Mouse (Mus musculus): ENCODE results near the gene Rab15.
"Not testable (repeated sequence)": the region's sequence is repeated elsewhere in the genome, so short reads cannot be mapped to it uniquely, and the experiment has no call there.

Gene Rab15

DNA sequence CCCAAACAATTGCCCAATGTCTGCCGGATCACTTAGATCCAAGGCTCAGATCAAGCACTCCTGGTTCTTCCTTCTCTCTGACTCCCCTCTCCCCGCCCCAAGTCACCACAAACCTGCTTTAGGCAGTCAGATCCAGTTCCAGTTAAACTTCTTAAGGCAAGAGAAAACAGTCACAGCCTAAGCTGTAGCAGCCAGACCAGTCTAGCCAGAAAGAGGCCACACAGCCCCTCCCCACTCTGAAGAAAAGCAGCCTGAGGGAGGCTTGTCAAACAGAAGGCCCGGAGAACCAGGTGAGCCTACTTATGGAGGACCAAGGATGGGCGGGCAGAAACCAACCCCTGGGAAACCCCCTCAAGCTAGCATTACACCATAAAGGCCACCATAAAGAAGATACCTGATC is 4.6 kb downstream of the Rab15 start:
- no peak for DNase-seq

DNA sequence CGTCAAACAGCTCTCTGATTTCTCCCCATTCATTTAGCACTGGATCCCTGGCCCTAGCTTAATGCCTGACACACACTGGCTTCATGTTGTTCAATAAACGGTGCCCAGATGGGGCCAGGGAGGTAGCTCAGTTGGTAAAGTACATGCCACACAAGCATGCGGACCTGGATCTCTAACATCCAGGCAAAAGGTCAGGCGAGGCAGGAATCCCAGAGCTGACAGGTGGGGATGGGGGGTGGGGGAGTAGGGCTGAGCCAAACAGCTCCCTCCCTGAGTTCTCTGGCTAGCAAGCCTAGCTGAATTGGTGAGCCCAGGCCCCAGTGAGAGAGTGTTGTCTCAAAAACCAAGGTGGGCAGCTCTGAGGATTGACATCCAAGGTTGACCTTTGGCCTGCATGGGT is 5.5 kb downstream of the Rab15 start:
- no peak for DNase-seq

DNA sequence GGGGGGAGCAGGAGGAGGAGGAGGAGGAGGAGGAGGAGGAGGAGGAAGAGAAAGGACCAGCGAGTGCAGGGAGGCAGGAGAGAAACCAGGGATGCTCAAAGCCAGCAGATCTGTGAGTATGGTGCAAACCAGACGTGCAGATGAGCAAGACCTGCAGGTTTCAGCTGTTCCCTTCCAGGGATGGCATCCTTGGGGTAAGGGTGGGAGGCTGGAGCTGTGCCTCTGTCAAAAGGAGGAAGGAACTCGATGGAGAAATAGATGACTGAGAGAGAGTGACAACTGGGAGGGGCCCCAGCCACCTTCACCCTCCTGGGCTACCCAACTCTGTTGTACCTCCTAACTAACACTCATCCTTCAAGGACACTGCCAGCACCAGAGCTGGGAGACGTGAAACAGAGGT is 6.0 kb downstream of the Rab15 start:
- DNase-seq = no peak

DNA sequence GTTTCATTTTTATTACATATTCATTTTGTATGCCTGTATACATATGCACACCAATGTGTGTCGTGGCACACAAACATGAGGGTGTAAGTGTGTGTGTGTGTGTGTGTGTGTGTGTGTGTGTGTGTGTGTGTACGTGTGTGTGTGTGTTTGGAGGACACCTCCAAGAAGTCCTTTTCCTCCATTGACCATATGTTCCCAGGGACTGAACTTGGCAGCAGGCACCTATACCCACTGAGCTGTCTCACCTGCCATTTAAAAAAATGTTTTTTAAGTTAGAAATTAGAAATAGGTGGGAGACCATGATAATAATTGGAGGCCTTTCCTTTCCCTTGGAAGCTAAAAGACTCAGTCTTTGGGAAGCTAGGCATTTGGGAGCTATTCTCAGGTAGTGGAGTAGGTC is 8.6 kb downstream of the Rab15 start:
- DNase-seq = no peak

DNA sequence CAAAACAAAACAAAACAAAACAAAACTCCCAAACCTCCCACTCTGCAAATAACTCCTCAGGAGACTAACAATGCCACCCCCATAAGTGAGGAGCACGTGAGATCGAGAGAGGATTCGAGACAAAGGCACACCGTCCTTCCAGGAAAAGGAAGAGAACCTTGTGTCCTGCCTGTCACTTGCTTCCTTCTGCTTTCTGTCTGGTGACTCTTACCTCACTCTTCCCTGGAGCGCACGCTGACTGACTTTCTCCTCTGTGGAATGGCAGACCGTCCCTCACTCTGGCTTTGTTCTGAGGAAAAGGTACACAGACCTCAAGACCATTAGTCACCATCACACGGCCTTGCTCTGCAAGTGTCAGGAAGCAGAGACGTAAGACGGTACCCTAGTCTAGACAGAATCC is 9.2 kb downstream of the Rab15 start:
- no peak for DNase-seq

DNA sequence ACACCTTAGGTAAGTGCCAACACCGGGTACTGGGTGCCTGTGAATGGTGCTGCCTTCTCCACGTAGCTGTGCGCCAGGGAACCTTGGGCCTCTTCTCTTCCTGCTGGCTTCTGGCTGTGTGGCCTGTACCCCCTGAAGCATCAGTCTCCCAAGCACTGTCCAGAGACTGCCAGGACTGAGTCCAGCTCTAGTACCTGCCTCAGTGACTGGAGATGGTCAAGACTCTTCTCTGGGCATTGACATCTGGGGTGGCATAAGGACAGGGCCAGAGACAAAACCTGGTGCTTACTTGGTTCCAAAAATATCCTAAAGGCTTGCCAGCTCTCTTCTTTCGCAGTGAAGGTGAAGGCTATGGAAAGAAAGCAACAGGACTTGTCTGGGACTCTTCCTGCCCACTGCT is 11.7 kb downstream of the Rab15 start:
- no peak for DNase-seq

DNA sequence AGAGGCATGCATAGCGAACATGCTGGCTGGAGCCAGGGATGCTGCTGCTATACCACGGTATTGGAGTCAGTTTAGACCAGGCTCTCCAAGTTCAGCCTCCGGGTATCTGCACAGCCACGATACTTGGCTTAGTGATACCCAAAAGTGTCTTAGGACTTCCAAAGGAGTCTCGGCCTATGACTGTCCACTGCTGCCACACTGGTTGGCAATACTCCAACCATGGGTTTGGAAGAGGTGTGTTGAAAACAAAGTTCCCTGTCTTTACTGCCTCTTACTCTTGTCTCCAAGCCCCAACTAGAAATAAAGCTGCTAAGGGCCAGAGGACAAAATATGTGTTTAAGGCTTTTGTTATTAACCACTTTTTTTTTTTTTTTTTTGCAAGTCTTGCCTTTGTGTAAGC is 12.2 kb downstream of the Rab15 start:
- DNase-seq = no peak

DNA sequence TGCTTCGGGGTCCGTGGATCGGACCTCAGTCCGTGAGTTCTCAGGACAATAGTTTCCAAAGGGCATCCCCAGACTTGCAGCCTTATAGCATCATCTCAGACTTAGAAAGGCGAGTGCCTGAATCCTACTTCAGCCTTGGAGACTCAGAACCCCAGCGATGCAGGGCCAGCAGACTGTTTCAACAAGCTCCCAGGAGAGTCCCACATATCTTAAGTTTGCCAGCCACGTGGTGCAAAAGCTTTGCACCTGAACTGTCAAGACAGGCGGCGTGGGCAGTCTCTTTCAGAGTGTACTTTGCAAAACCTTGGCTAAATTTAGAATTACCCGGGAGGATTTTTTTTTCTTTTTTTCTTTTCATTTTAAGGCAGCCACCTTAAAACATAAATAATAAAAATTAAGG is 14.9 kb downstream of the Rab15 start:
- no peak for DNase-seq

DNA sequence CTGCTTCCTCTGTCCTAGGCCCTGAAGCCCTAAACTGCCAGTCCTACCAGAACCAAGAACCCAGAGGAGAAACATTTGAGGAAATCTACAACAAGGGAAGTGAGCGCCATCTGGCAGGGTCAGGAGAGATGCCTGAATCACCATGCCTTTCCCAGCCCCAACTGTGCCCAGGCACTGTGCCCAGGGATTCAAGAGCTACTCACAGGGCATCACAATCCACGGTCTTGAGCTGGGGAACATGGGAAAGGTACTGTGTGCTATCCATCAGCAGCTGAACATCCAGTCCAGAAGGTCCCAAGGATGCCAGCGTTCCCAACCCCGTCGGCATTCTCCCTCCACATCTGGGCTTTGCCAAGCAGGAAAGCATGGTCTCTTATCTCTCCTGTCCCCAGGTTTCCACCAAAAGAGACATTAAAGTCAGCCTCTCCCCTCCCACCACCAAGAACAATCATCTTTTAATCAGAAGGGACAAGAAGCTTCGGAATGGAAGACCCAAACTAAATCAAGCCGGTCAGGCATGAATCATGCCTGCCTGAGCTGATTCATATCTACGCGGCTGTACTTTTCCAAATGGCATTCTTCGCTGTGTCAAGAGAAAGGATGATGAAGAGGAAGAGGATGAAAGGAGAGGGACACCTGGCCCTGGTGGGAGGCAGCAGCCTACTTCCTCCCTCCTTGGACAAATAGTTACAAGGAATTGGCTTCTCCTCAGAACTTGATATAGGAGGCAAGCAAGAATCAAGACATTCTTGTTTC is 17.5 kb downstream of the Rab15 start:
- DNase-seq = no peak

DNA sequence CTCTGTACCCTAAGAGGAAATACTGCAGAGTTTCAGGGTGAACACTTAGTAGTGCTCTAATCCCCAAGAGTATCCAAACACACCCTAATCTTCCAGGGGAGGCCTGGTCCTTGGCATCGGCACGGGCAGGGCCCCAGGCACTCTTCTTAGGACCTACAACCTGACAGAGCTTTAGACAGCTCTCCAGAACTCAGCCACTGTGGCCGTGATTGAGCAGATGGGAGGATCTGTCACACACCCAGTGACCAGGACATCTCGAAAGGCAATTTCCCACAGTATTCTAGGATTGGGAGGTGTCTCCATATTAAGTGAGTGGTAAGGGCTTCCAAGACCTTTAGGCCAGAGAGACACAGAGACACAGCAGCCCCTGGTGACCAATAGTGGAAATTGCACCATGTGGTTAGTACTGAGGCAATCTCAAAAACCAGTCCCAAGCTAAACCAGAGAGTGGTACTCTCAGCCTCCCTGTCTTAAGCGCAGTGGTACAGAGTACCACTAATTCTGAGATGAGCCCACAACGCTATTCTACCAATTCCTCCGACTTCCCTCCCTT is 18.9 kb downstream of the Rab15 start:
- no peak for DNase-seq

DNA sequence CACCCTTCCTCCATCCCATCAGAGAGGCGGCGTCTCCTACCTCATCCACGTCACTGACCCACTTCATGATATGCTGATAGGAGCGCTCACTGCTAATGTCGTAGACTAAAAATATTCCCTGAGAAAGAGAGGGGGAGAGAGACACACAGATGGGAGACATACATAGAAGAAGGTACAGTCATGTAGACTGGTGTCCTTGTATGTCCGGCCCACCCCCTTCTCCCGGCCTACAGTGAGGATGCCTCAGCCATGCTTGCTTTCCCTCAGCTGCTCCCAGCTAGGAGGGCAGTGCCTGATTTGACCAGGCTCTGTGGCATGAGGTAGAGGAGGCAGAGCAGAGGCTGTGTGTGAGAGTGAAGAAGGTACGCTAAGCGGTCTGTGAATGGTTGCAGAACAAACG is 19.7 kb downstream of the Rab15 start:
- no peak for DNase-seq

DNA sequence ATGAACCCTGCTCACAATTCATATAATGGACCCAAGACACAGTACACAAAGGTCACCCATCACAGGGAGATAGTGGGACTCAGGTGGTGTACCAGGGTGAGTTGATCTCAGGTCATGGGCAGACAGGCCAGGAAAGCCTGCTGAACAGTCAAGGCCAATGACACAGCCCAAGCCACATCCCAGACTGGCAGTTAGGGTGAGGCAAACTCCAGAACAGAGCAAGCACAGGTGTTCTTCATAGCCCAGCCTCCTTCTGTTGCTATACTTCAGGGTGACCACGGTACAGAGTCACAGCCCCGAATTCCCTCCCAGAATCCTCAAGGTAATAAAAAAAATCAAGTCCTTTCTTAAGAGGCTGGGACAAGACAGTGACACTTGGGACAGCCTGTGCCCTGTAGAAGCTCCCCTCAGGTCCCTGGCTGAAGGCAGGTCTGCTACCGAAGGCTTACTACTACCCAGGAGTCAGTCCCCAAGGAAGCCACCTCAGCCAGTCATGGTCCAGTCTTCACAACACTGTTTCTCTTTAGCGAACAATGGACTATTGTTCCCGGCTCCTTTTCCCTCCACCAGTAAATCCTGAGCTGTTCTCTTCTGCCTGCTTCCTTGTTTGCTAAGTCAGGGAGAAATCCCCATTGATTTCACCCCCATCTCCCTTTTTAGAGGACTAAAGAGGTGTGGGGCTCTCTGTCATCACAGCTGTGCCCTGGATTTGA is 24.5 kb downstream of the Rab15 start:
- no peak for DNase-seq

DNA sequence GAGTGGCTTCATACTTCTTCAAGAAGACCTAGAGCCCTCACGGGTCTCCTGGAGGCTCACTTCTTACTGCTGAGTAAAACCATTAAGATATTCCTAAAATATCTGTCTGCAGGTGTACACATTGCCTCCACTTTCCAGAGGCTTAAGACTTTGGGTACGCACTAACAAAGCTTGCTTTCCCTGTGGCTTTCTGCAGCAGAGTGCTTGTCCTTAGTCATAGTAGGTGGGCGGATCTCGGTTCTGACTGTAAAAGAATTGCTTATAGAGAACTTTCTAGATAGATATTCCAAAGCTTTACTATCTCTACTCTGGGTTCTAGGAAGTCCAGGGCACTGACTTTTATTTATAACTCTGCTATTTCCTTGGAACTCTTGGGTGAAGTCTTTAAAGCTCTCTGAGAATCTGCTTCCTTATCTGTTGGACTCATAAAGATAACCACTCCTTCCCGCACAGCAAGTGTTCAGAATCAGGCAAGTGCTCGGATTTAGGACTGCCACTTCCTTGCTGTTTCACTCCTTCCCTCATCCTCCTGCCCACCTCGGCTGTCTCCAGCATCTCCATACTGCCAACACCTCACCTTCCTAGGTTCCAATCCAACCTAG is 25.7 kb downstream of the Rab15 start:
- DNase-seq = no peak

DNA sequence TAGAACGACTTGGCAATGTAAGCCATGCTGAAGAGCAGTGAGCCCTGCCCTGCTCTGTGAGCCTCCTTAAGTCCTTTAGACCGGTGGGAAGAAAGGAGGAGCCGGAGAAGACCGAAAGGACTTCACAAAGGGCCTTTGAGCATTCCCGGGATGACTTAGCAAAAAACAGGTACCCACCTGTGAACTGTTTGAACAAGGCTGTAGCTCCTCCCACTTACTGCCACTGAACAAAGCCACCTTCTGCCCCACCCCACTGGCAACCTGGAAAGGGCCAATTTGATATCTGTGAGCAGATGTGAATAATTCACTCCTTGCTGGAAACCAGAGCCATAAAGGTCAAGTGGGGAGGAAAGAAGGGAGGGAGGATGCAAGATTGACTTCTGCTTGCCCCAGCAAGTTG is 27.4 kb downstream of the Rab15 start, which contains the start of gene Gpx2:
Gene Gpx2, minus strand, starts transcription at position 205 of the 400 bp plus-strand sequence.
- DNase-seq = no peak

DNA sequence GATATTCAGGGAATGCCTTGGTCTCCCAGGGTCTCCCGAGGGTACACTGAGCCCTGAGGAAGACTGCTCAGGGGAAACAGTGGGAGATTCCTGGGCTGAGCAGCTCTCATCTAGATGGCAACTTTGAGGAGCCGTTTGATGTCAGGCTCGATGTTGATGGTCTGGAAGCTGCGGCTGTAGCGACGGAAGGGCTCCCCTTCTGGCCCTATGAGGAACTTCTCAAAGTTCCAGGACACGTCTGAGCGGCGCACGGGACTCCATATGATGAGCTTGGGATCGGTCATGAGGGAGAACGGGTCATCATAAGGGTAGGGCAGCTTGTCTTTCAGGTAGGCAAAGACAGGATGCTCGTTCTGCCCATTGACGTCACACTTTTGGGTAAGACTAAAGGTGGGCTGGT is 30.2 kb downstream of the Rab15 start:
- not testable (repeated sequence) for DNase-seq

DNA sequence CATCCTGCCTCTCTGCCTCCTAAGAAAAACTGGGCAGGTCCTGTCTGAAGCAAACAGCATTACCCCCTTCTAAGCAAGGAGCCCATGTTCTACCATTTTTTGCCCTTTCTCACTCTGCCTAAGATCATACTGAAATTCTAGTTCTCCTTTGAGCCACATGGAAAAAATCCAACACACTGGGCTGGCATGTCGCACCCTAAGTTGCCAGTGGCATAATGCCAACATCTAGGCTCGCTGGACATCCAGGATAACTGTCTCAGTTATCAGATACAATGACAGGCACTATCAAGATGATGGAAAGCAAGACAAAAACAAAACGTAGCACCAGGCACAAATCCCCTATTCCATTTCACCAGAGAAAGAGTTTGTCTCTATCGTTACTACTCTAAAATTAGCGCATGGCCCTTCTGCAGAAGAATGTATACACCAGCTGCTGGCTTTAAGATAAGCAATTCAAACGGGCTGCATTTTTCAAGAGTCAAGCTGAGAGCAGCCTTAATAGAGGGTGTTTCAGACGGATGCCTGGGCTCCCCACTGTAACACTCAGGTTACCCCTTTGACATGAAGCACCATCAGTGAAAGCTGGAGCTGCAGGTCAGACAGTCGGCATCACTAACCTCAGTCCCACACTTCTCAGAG is 32.1 kb downstream of the Rab15 start:
- no peak for DNase-seq

DNA sequence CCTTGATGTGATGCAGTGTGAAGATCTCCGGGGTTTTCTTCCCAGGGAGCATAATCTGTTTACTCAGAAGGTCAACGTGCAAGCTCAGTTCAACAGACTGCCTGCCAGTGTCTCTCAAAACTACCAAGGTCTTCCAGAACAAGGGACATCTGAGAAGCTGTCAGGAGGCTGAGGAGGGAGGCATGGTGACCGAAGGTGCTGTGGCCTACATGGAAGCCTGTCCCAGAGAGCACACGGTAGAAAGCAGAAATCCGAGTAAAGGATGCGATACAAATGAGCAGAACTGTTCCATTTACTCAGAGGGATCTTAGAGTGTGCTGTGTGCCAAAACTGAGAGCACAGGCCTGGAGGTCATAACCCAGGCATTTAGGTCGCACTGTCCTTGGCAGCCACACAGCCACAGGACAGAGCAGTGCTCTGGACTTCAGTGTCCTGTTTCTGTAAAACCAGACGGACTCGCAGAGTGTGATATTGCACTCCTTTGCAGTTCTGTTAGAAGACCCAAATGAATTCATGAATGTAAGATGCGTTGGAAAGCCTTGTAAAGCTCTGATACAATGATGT is 38.6 kb downstream of the Rab15 start:
- no peak for DNase-seq

DNA sequence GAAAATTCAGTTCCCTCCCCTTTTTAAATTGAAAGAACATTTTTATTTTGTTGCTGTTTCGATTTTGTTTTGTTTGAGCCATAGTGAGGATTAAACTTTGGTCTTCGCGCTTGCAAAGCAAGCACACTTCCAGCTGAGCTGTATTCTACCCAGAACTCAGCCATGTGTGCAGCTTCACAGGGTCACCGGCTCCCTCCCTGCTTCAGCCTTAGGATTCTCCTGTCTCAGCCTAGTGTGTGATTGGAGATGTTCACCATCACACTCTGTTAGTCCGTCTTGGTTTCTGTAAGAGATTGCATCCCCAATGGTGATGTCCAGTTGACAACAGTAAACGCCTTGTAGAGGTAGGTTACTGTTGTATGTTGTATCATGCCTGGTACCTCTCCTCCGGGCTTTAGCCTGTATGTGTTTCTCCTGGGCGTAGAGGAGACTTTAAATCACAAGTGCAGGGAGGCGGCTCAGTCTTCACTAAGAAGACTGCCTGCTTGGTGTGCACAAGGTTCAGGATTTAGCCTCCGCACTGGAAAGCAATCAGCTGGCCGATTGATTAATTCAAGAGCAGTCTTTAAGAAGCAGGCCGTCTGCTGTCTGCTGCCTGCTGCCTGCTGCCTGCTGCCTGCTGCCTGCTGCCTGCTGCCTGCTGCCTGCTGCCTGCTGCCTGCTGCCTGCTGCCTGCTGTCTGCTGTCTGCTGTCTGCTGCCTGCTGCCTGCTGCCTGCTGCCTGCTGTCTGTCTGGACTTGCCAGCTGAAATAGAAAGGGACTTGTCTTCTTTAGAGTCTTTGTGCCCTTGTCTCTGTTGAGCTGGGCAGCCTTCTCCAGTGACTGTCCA is 41.9 kb downstream of the Rab15 start:
- DNase-seq = peak; percentile 18

DNA sequence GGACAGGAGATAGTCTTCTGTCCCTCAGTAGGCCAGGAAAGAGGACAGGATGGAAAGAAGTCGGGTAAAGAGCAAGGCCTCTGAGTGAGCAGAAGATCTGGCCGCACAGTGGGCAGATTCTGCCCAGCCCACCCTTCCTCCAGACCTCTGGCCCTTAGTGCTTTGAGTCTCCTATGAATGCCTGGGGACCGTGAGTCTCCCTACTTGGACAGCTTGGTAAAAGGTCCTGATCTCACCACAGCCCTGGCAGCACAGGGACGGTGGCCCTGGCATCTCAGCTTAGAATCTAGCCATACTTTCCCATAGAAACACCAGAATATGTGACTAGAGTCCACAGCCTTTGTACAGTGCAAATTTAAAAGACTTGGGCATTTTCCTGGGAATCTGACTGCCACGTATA is 42.8 kb downstream of the Rab15 start:
- no peak for DNase-seq

DNA sequence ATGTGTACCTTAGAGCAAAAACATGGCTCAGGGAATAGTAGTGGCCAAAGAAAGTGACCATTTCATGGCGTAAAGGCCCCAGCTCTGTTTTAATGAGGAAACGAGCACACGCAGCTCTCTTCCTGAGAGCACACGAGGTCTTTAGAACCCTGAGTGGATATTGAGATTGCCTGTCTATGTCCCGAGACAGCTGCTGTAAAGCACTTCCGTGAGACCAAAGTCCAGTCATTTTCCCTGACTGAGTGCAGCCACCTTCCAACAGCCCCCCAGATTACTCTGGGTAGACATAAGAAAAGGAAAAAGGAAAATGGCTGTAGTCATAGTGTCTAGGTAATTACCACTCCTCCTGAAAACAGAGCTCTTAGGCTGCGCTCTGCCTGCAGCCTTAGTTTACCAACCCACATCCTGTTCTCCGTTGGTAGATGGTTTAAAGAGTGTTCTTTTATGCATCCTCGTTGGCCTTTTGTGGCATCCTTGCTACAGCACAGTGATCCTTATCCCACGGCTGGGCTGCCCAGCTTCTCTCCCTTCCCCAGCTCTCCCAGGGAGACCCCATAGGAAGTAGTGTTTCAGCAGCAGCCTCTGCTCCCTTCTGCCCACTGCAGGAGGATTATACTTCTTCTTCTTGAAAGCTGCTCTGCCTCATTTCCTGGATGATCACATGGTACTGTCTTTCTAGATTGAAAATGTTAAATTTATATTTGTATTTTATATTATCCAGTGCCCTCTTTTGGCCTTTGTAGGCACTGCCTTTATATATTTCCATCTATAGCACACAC is 44.2 kb downstream of the Rab15 start:
- DNase-seq = no peak

DNA sequence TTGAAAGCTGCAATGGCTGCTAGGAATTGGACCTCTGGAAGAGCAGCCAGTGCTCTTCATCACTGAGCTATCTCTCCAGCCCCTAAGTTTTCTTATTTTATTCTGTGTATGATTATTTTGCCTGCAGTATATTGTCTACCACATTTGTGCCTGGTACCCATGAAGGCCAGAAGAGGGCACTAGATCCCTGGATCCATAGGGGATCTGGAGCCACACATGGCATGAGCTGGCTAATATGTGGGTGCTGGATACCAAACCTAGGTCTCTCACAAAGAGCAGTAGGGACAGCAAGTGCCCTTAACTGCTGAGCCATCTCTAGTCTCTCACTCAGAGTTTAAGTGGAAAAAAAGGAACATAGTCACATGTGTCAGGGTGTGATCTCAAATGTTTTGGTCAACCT is 44.9 kb downstream of the Rab15 start:
- no peak for DNase-seq
